Mouse (Mus musculus): ENCODE measurements around the gene Lss. TPM values are rescaled to one million over a fixed set of nuclear protein-coding genes. Genes with fewer than 3 reads are reported as not detected.

Lss gene
- polyA plus RNA-seq, 2 experiments from 2014 or later, result 13.8 to 15.3 TPM

DNA sequence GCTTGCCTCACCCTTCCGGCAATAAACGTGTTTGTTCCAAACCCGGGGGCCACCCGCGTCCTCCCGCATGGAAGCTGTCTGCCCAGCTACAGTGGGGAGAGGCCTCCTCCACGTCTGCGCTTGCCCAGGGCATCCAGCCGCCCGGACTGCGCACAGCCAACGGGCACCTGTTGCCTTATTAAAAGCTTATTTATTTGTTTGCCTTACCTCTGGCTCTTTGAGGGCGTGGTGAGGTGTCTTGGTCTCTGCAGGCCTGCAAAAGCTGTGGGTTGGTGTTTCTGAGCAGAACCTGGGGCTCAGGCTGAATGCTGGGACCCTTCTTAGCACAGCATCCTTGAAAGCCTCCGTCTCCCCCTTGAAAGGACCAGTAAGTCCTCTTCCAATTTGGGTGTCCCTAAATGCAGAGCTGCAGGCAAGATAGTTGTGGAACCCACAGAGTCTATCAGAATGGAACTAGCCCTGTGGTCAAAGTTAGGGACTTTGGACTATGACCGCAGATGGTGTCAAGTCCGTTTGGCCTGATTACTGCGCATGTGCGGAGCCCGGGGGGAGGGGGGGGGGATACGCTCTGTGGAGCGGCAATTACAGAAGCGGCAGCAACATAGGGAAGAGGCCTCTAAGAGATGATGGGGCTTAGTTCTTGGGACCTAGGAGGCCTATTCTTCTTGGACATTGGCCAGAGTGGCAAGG lies 38.8 kb downstream of the Lss start:
- no peak for ATAC-seq

GRCm38 (mm10) chr10:76571070-76571469 lies 39.7 kb downstream of the Lss start:
- no peak for ATAC-seq

DNA sequence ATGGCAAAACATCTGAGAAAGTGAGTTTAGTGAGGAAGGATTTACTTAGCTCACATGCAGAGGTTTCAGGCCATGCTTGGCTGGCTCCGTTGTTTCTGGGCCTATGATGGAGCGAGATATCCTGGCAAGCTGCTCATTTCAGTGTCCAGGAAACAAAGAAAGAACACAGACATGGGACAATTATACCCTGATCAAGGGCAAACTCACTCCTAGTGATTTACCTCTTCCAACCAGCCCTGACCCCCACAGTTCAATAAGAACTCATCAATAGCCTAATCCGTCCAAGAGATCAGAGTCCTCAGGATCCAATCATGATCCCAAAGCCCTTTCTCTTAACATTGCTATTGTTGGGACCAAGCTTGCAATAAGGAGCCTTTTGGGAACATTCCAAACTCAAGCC lies 40.8 kb downstream of the Lss start:
- ATAC-seq, result no peak

DNA sequence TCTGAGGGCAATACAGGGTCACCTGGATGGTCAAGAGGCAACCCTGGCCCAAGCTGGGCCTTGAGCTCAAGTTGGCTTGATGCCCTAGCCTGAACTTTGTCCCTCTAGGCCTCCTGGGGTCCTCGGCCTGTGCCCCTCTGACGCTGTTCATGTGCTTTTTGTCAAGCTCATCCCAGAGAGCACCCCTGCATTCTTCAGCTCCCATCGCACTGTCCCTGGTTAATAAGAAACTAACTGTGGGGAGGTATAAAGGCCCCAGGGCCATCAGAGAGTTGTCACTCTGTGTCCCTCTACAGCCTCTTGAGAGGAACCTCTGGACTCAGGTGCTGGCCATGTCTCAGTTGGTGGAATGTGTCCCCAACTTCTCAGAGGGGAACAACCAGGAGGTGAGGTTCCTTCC lies 44.0 kb downstream of the Lss start, which contains the start of gene Ftcd:
Gene Ftcd, plus strand, starts transcription at position 275 of the 400 bp plus-strand sequence.
- ATAC-seq, result no peak

GRCm38 (mm10) chr10:76576920-76577319 lies 45.5 kb downstream of the Lss start:
- ATAC-seq, result no peak

GRCm38 (mm10) chr10:76584138-76584537 lies 52.8 kb downstream of the Lss start:
- ATAC-seq, result no peak

DNA sequence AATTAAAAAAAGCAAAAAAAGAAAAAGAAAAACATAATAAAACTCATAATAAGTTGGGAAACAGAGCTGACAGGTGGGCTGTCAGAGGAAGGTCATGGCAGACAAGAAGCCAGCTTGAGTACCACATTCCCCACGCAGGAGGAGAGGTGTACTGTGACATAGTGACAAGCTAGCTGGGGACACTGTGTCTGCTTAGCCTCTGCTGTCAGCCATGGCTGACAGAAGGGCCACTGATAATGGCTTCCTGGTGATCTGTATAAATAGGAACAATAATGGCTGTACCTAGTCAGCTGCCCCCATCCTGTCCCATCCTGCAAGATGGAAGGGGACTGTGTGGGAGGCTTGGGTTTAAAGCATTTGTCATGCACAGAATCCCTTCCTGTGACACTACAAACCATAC lies 54.8 kb downstream of the Lss start:
- ATAC-seq, result no peak

DNA sequence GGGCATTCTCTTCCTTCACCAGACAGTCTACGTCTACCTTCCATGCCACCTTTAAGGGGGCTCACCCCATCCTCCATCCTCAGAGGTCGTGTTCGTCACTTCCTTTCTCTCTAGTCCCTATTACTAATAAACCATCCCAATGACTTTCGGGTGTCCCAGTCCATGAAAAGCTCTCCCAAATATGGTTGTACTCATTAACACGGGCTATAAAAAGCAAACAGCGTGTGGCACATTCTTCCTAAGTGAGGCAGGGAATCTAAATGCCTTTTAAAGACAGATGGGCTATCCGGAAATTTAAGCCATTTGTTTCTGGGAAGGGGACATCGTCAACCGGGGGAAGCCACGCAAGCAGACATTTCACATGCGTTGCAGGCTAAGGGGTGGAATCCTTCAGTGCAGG lies 58.8 kb downstream of the Lss start:
- ATAC-seq, result no peak

GRCm38 (mm10) chr10:76596338-76596737 lies 65.0 kb downstream of the Lss start:
- no peak for ATAC-seq

- ATAC-seq, result no peak
These were observed 71.3 kb downstream of the Lss start for GRCm38 (mm10) chr10:76602690-76603089.

Other genes starting within 250 kb of the Lss start
- gene Dip2a, start 186.3 kb upstream of the Lss start, polyA plus RNA-seq (2017; shearing (Covaris generic)), result 1 to 10 TPM; 2.0 to 2.6 TPM
- gene AC141477.1, start 91.1 kb upstream of the Lss start, polyA plus RNA-seq (2017; shearing (Covaris generic)), result 1 to 10 TPM in 1 of 2 experiments, not detected in 1; 4.9 TPM
- gene Pcnt, start 88.8 kb upstream of the Lss start, polyA plus RNA-seq (2017; shearing (Covaris generic)), result 10 to 100 TPM in 1 of 2 experiments, 1 to 10 TPM in 1; 8.6 to 11.8 TPM
- under 1 TPM in 1 of 2 experiments, not detected in 1; 0.24 TPM for gene 2610028H24Rik, start 82.5 kb upstream of the Lss start, polyA plus RNA-seq (2017; shearing (Covaris generic))
- gene Mcm3ap, start 62.7 kb upstream of the Lss start, polyA plus RNA-seq (2017; shearing (Covaris generic)), result 10 to 100 TPM; 47.6 to 56.5 TPM
- 1 to 10 TPM; 3.2 to 4.1 TPM for gene Ybey, start 62.5 kb upstream of the Lss start, polyA plus RNA-seq (2017; shearing (Covaris generic))
- gene Spatc1l, start 30.7 kb downstream of the Lss start, polyA plus RNA-seq (2017; shearing (Covaris generic)), result not detected
- gene Ftcd, start 44.1 kb downstream of the Lss start, polyA plus RNA-seq (2017; shearing (Covaris generic)), result not detected
- gene Col6a2, start 92.0 kb downstream of the Lss start, polyA plus RNA-seq (2017; shearing (Covaris generic)), result not detected
- not detected for gene Col6a1, start 194.6 kb downstream of the Lss start, polyA plus RNA-seq (2017; shearing (Covaris generic))